Mouse (Mus musculus) megakaryocyte, adult 5-6 weeks (primary cell): ENCODE measurements around the gene Gm28047. TPM values are rescaled to one million over a fixed set of nuclear protein-coding genes. Genes with fewer than 3 reads are reported as not detected.
A peak's percentile ranks its signal among the peaks of the same experiment; 100 is the strongest.

Experiments
- ATAC-seq: 2 replicates; pipeline ENCODE4 v1.8.0; 2016; ENCODE audit warnings: mild to moderate bottlenecking, inconsistent platforms; ENCODE audit not compliant: poor library complexity, severe bottlenecking
- total RNA-seq, 2 experiments: library from RNA; stranded (forward) in 1 of 2; stranded (reverse) in 1 of 2; fragments of 153-499, 151-499 nt in 1 of 2; fragments of 221-1000, 200-1000 nt in 1 of 2; gene quantifications; 2 replicates each; pipeline versions ENCODE4 v1.2.3 to v1.2.4; 2015 to 2017

Gm28047 gene
- total RNA-seq, 2 experiments from 2014 or later: not detected

GRCm38 (mm10) chr15:102517976-102518858 lies 106.7 kb downstream of the Gm28047 start, which contains the start of gene Tarbp2:
TSS of gene Tarbp2 (plus strand) at chr15:102518192.
- ATAC-seq: peak; percentile 81

GRCm38 (mm10) chr15:102517631-102517975 lies 107.3 kb downstream of the Gm28047 start:
- ATAC-seq: no peak

- no peak for ATAC-seq
Observed at GRCm38 (mm10) chr15:102516728-102517404, 108.0 kb downstream of the Gm28047 start, which contains the start of gene Map3k12. TSS of gene Map3k12 (minus strand) at chr15:102517064.

- no peak for ATAC-seq
Observed at GRCm38 (mm10) chr15:102516293-102516692, 108.6 kb downstream of the Gm28047 start.

- ATAC-seq: no peak
Observed at GRCm38 (mm10) chr15:102515791-102516190, 109.1 kb downstream of the Gm28047 start.

- ATAC-seq: no peak
Observed at GRCm38 (mm10) chr15:102515261-102515660, 109.6 kb downstream of the Gm28047 start.

GRCm38 (mm10) chr15:102513004-102513403 lies 111.9 kb downstream of the Gm28047 start:
- ATAC-seq: no peak

GRCm38 (mm10) chr15:102512471-102512870 lies 112.4 kb downstream of the Gm28047 start:
- ATAC-seq: no peak

- no peak for ATAC-seq
Observed at GRCm38 (mm10) chr15:102512010-102512409, 112.9 kb downstream of the Gm28047 start.

DNA sequence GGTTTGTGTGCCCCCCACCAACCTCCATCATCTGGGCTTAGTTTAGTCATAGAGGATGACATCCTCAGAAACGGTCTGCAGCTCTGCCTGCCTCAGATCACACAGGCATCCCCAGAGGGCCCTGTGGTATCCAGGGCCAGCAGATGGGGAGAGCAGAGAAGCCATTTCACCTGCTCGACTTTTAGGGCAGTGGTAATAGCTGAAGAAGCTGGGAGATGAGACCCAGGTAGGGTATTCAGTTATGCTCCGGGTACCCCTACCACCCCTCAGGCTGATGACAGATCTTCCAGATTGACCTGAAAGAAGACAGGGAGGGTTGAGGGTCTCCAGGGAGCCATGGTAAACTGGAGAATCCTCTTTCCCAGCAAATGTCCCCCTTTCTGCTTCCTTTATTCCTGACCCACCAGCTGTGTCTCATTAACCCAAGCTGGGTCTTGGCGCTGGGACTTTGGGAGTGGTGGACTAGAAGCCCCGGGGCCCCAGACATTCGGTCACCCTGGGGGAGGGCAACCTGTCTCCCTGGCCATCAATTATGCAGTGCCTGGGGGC lies 113.5 kb downstream of the Gm28047 start:
- ATAC-seq: no peak

DNA sequence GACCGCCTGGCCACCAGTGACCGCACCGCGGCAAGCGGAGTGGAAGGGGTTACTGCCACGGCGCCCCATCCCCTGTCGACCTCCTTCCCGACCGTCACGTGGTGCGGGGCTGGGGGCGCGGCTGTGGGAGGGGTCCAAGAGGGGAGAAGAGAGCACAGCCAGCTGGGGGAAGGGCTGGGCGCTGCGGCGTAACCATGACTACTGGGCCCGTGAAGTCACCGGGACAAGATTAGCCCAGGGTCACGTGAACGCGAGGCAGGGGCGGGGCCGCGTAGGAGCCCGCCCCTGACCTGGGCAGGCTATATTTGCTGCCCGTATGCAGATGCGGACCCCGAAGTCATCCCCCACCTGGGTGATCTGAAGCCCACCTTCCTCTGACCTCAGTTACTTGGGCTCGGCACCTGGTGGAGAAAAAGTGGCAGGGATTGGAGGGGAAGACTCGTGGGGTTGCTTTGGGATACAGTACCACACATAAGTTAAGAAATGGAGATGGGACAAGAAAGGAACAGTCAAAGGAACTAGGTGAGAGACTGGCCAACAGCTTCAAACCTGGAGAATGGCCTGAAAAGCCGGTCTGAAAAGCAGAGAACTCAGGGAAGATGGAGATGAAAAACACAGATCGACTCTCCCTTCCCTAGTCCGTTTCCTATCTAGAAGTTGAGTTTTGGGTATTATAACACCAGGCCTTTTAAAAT lies 114.1 kb downstream of the Gm28047 start:
- ATAC-seq: peak; percentile 89

- peak; percentile 30 for ATAC-seq
Observed at GRCm38 (mm10) chr15:102510110-102510509, 114.8 kb downstream of the Gm28047 start.

DNA sequence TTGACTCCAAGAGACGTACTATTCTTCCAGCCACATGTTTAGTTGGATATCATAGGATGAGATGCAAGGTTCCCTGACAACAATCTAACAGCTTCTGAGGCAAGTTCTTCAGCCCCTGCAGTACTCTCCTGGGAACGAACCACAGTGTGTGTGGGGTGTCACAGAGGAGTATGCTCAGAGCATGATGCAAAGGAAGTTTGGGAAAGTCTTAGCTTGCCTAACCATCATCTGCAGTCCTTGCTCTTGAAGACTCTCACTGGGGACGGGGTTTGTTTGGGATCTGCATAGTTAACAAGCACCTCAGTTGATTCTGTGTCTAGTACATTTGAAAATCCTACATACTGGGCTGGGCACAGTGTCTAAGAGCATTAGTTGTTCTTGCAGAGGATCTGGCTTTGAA lies 116.5 kb downstream of the Gm28047 start:
- ATAC-seq: no peak

- ATAC-seq: no peak
Observed at GRCm38 (mm10) chr15:102507561-102507960, 117.3 kb downstream of the Gm28047 start.

GRCm38 (mm10) chr15:102506864-102507263 lies 118.0 kb downstream of the Gm28047 start:
- no peak for ATAC-seq

DNA sequence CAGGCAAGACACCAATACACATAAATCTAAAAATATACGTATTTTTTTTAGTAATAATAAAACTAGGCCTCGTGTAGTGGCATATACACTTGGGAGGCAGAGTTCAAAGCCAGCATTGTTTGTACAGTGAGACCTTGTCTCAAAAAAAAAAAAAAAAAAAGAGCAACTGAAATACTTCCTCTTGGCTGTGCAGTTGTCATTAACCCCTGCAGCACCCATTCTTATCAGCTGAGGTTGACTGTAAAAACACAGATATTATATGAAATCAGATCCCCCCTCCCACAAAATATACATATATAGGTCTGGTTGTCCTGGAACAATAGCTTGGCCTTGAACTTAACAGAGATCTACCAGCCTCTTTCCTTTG lies 118.4 kb downstream of the Gm28047 start:
- no peak for ATAC-seq

GRCm38 (mm10) chr15:102505770-102506463 lies 119.0 kb downstream of the Gm28047 start:
- no peak for ATAC-seq

- ATAC-seq: no peak
Observed at GRCm38 (mm10) chr15:102505073-102505769, 119.6 kb downstream of the Gm28047 start.

DNA sequence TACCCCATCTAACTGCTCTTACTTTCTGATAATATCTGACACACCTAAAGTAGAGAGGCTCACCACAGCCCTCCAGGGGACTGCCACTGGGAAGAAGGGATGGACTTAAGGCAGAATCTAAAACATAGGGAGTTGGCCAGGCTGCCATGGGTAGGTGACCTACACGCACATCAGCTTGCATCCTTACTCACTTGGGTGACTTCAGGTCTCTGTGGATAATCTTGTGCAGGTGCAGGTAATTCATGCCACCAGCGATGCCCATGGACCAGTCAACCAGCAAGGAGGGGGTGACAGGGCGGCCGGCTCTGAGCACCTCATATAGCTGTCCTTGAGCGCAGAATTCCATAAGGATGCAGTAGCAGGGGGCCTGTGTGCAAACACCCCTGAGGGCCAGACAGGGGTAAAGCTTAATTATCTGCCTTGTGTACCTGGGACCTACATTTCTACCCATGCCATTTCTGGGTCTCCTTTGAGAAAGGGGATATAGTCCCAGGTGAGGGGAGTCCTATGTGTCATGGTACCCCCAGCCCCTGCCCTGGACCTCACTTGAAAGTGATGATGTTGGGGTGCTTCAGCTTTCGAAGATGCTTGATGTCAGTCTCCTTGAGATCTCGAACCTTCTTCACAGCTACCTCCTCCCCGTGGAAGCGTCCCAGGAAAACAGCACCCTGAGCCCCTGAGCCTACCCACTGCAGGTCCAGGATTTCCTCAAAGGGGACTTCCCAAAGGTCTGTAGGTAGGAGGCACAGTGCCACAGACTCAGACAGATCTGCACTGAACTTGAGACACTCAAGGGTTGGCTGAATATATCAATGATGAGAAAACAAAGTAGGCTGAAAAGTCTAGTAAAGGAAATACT lies 120.7 kb downstream of the Gm28047 start:
- ATAC-seq: no peak
